Mouse (Mus musculus) adrenal gland, adult 2 months (tissue): ENCODE measurements around the gene Cym. TPM values are rescaled to one million over a fixed set of nuclear protein-coding genes. Genes with fewer than 3 reads are reported as not detected.
A peak's percentile ranks its signal among the peaks of the same experiment; 100 is the strongest.

ENCODE experiments used
- DNase-seq: peaks from one replicate; pipeline ENCODE4 v3.0.0; 2021
- long read RNA-seq: library from polyadenylated mRNA; stranded (forward); transcript quantifications from one replicate; pipeline ENCODE4 v2.0.0, GENCODE M21; 2021
- polyA plus RNA-seq: library from polyadenylated mRNA; depleted of rRNA; stranded (reverse); fragments of >200 nt; gene quantifications from 2 replicates; pipeline ENCODE4 v1.2.3, GENCODE M21; 2012; rRNA removed
- total RNA-seq, 2 experiments: library from RNA; stranded (reverse); gene quantifications; 2 replicates each; pipeline ENCODE4 v1.2.3; 2021

The Cym gene
- total RNA-seq (1 to 10 TPM in 1 of 2 experiments, under 1 TPM in 1; 0.55 to 1.0 TPM), polyA plus RNA-seq (0.08 and 0.16 TPM in 2 replicates)
- long read RNA-seq: 0 reads

- no peak for DNase-seq
Observed at GRCm38 (mm10) chr3:107221608-107222007, at the start of gene Cym. Gene Cym, minus strand, starts transcription at chr3:107221732.

GRCm38 (mm10) chr3:107266814-107267345 lies 45.3 kb upstream of the Cym start:
- peak; percentile 48 for DNase-seq

GRCm38 (mm10) chr3:107261851-107262165 lies 40.3 kb upstream of the Cym start:
- peak; percentile 60 for DNase-seq

GRCm38 (mm10) chr3:107260956-107261850 lies 39.7 kb upstream of the Cym start:
- DNase-seq: peak; percentile 23

GRCm38 (mm10) chr3:107257924-107258323 lies 36.4 kb upstream of the Cym start:
- no peak for DNase-seq

GRCm38 (mm10) chr3:107256724-107257123 lies 35.2 kb upstream of the Cym start:
- DNase-seq: no peak

GRCm38 (mm10) chr3:107255992-107256391 lies 34.5 kb upstream of the Cym start:
- DNase-seq: no peak

- DNase-seq: no peak
Observed at GRCm38 (mm10) chr3:107253925-107254324, 32.4 kb upstream of the Cym start.

GRCm38 (mm10) chr3:107252035-107252434 lies 30.5 kb upstream of the Cym start:
- no peak for DNase-seq

GRCm38 (mm10) chr3:107250320-107250719 lies 28.8 kb upstream of the Cym start:
- DNase-seq: no peak

GRCm38 (mm10) chr3:107249042-107249441 lies 27.5 kb upstream of the Cym start:
- no peak for DNase-seq

GRCm38 (mm10) chr3:107246876-107247275 lies 25.3 kb upstream of the Cym start:
- DNase-seq: no peak

GRCm38 (mm10) chr3:107241389-107242094 lies 20.0 kb upstream of the Cym start:
- DNase-seq: no peak

GRCm38 (mm10) chr3:107239607-107240006 lies 18.1 kb upstream of the Cym start, which contains the start of gene Prok1:
Gene Prok1, minus strand, starts transcription at chr3:107239707.
- DNase-seq: no peak

GRCm38 (mm10) chr3:107238471-107238980 lies 17.0 kb upstream of the Cym start:
- DNase-seq: no peak

- DNase-seq: no peak
Observed at GRCm38 (mm10) chr3:107238051-107238450, 16.5 kb upstream of the Cym start.

GRCm38 (mm10) chr3:107233945-107234344 lies 12.4 kb upstream of the Cym start:
- no peak for DNase-seq

- peak; percentile 65 for DNase-seq
Observed at GRCm38 (mm10) chr3:107233351-107233813, 11.8 kb upstream of the Cym start.

- no peak for DNase-seq
Observed at GRCm38 (mm10) chr3:107231202-107231601, 9.7 kb upstream of the Cym start.

GRCm38 (mm10) chr3:107230527-107230926 lies 9.0 kb upstream of the Cym start, which contains the start of gene A630076J17Rik:
Gene A630076J17Rik, plus strand, starts transcription at chr3:107230614.
- no peak for DNase-seq

- DNase-seq: peak; percentile 12
Observed at GRCm38 (mm10) chr3:107229822-107230221, 8.3 kb upstream of the Cym start.

GRCm38 (mm10) chr3:107229221-107229620 lies 7.7 kb upstream of the Cym start:
- no peak for DNase-seq
